Mouse (Mus musculus) ES-Bruce4 (cell line): ENCODE results near the gene Trpm8.

Experiments
- CTCF ChIP-seq: IDR thresholded peaks from one replicate; pipeline ENCODE4 v1.8.1; 2011; ENCODE audit warnings: low read depth, low read length
- EP300 ChIP-seq: IDR thresholded peaks from 2 replicates; pipeline ENCODE4 v1.6.1; 2011; ENCODE audit warnings: low read depth, low read length; ENCODE audit not compliant: insufficient read depth
- POLR2A ChIP-seq: IDR thresholded peaks from one replicate; pipeline ENCODE4 v1.8.1; 2011; ENCODE audit warnings: low read length; ENCODE audit not compliant: insufficient read depth

GRCm38 (mm10) chr1:88429413-88429812 lies 152.0 kb downstream of the Trpm8 start:
- no peak for TF ChIP-seq CTCF
- TF ChIP-seq POLR2A, result no peak
- TF ChIP-seq EP300, result no peak
